Mouse (Mus musculus) Patski (cell line): ENCODE measurements at regions not wholly inside any gene's neighbourhood (a gene's known extent, or its start where the extent isn't known, plus 50 kb on each side); places are given as distances from the start of the nearest gene placed in this dataset.

Source experiments
- ATAC-seq: fragments of 100-300 bp; one replicate; pipeline ENCODE4 v1.8.0; 2021
- CTCF ChIA-PET: fragments of 350-600 bp; sonication (Branson Sonifier 250); formaldehyde crosslinking; loops from one replicate; lab custom pipeline; 2022; ENCODE audit warnings: inconsistent platforms; lab: Charles Lee
- POLR2A ChIA-PET: fragments of 350-600 bp; sonication (Branson Sonifier 250); formaldehyde crosslinking; loops from one replicate; lab custom pipeline; 2022; ENCODE audit warnings: antibody characterized with exemption, inconsistent platforms; lab: Charles Lee
- DNase-seq: peaks from one replicate; pipeline ENCODE4 v3.0.0-alpha.2; 2011; ENCODE audit warnings: low read depth, low spot score
- H3K27me3 ChIP-seq: fragments of 371-371 bp; one replicate; pipeline ENCODE4 v1.5.1; 2021
- CTCF ChIP-seq: fragments of 100-300 bp; IDR thresholded peaks from one replicate; pipeline ENCODE4 v1.5.1; 2021
- in situ Hi-C: fragments of 300-500 bp; cut with MboI; formaldehyde crosslinking; loops from 3 replicates; pipeline ENCODE4 v1.11.1; 2018; ENCODE audit warnings: low pct_unique_long_range_greater_than_20kb, mixed read lengths

DNA sequence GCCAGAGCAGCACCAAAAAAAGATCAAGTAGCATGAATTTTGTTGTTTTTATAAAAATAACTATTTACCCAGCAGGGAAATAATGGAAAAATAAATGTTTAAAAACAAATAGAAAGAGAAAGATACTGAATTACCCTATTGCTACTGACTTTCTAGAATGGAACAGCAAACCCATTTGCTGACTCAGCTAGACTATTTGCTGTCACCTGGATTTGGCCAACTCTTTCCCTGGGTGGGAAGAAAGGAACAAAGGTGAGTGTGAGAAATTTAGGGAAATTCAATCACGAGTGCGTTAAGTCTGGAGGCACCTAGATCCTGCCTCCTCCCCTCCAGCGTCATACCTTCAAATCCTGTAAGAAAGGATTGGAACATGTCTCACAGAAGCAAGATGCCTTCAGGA is 110.2 kb downstream of the Tmsb4x start:
- H3K27me3 ChIP-seq = no peaks in the 10 kb centered on the region
- no peak for TF ChIP-seq CTCF
- ATAC-seq (no peak), DNase-seq (no peak)
- in situ Hi-C loops = no loop called here
- POLR2A ChIA-PET = no interaction called here
- CTCF ChIA-PET = interaction anchor here (0.8 kb wide), 1 partner anchor 13 kb away, joined by 3 read pairs; no protein-coding TSS in a partner anchor

DNA sequence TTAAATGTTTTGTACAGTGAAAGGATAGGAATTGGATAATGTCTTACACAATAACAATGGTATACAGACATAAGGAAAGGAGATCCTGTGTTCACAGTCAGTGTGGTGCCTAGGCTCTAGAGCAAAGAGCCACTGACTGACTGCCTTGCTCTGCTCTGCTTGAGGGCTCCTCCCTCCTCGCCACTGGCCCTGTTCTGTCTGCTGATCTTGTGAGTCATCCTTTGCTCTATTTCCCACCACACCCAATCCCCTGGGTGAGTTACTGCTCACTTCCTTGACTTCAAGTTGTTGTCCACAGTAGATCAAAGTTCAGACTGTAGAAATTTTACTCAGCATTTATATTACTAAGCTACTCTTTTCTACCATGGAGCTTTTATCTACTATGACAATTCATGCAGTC is 117.3 kb downstream of the Tmsb4x start:
- ATAC-seq = peak; percentile 91
- no peaks in the 10 kb centered on the region for H3K27me3 ChIP-seq
- peak; percentile 24 for DNase-seq
- no peak for TF ChIP-seq CTCF
- in situ Hi-C loops = no loop called here
- ChIA-PET CTCF (interaction anchor here (1.4 to 1.6 kb wide), 3 partner anchors 8 to 42 kb away, joined by 3 to 4 read pairs (median 4); no protein-coding TSS in a partner anchor), POLR2A (no interaction called here)

DNA sequence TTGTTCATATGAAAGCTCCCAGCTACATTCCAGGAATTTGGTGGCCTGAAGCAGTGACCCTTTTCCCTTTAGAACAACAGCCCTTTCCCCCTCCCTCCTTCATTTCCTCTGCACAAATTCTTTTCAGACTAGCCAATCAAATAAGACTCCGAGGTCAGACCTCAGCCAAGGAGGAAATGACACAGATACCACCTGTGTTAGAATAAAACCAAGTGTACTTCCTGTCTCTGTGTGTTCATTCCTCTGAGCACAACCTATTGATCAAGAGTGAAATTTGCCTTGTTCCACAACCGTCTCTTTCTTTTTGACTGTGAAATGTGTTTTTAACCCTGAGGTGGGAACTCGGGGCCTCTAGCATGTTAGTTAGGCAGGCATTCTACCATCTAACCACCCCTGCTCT is 120.2 kb downstream of the Tmsb4x start:
- ATAC-seq (no peak), DNase-seq (no peak)
- POLR2A ChIA-PET = no interaction called here
- CTCF ChIA-PET = interaction anchor here (1.4 kb wide), 1 partner anchor 11 kb away, joined by 3 read pairs; no protein-coding TSS in a partner anchor
- in situ Hi-C loops = no loop called here
- no peak for TF ChIP-seq CTCF
- H3K27me3 ChIP-seq = no peaks in the 10 kb centered on the region

DNA sequence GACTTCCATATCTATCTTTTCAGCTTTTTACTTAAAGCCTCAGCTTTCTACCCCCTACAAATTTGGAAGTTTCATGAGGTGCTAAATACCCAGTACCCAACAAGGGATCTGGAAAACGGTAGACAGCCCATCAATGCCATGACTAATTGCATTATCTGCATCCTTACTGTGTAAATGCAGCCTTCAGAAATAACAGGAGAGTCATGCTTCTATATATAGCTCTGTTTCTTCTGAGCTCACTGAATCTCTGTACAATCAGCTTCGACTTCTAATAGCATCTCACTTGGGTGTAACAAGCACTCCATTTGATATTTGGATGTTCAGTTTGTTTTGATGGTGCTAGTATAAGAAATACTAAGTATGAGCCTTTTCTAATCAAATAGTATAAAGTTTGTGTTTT is 120.7 kb downstream of the Tmsb4x start:
- in situ Hi-C loops = no loop called here
- CTCF ChIA-PET = interaction anchor here (1.4 kb wide), 2 partner anchors 11 to 124 kb away, joined by 3 to 4 read pairs; no protein-coding TSS in a partner anchor
- ATAC-seq = no peak
- POLR2A ChIA-PET = no interaction called here
- TF ChIP-seq CTCF = no peak
- DNase-seq = no peak
- H3K27me3 ChIP-seq = no peaks in the 10 kb centered on the region

DNA sequence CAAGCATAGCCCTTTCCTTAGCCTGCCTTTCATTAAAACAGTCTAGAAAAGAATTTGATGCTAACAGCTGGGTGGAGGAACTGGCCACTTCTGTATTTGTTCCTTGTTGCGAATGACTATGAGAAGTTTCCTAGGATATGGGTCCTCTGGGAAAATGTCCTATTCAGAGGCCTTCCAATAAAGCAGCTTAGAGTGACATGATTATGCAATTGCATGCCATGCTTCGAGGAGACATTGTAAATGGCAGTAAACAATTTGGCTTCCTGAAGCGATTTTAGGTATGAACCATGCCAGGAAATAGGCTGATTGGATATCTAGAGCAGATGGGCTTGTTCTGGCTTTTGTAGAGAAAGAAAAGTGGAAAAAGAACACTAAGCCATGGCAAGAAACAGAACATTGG is 128.3 kb downstream of the Tmsb4x start:
- ChIA-PET POLR2A (no interaction called here), CTCF (no interaction called here)
- DNase-seq (no peak), ATAC-seq (no peak)
- in situ Hi-C loops = no loop called here
- TF ChIP-seq CTCF = no peak
- H3K27me3 ChIP-seq = no peaks in the 10 kb centered on the region

DNA sequence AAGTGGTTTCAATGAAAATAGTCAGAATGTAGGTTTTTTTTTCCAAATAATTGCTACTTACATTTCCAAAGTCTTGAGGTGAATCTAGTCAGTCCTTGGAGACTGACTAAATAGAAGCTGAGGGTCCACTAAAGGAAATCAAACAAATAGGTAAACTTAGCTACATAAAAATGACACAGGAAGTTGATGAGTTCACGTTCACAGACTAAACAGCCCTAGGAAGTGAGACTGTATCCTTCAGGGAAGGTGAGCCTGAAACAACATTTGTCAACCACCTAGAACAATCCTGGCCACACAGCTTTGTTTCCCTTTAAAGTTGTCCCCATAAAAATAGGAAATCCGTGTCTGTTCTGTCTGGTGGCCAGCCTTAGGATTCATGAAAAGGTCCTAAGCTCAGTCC is 140.0 kb downstream of the Tmsb4x start:
- CTCF ChIA-PET = no interaction called here
- POLR2A ChIA-PET = no interaction called here
- DNase-seq (no peak), ATAC-seq (no peak)
- H3K27me3 ChIP-seq = peaks cover 8% of the 10 kb centered on the region
- in situ Hi-C loops = no loop called here
- TF ChIP-seq CTCF = no peak

DNA sequence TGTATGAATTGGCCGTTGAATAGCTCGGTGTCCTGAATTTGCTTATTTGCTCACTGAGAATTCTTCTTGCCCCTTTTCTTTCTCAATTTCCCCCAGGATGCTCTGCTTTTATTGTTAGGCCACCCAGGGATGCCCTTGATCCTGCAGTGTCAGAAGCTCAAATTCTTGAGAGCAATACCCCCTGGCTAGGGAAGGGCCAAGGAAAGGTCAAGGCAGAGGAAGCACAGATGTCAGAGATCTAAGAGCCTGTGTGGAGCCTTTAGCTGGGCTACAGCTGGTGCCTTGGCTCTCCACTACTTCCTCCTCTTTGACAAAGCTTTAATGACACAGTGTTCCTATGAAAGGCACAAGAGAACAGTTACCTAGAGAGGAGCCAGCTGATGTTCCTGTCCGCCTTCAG is 141.2 kb downstream of the Tmsb4x start:
- no peak for DNase-seq
- TF ChIP-seq CTCF = no peak
- H3K27me3 ChIP-seq = peaks cover 8% of the 10 kb centered on the region
- ChIA-PET POLR2A (no interaction called here), CTCF (interaction anchor here (1.3 kb wide), 1 partner anchor 9 kb away, joined by 3 read pairs; no protein-coding TSS in a partner anchor)
- no peak for ATAC-seq
- in situ Hi-C loops = no loop called here

DNA sequence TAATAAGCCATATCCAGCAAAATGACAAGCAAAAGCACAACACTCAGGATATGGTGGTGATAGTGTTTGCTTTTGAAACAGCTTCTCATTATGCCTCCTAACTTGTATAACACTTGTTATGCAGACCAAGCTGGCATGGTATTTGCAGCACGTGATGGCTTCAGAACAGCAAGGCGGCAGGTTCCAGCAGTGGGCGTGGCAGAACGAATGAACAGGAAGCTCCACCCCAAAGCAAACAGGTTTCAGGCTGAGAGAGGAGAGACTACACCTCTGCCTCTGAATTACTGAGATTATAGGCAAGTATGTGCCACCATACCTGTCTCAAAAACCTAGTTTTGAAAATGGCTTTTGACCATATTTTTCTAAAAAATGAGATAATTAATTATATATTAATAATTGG is 145.2 kb downstream of the Tmsb4x start:
- ChIA-PET POLR2A (no interaction called here), CTCF (interaction anchor here (0.9 to 1.0 kb wide), 2 partner anchors 16 to 18 kb away, joined by 3 to 4 read pairs; no protein-coding TSS in a partner anchor)
- TF ChIP-seq CTCF = no peak
- in situ Hi-C loops = no loop called here
- no peaks in the 10 kb centered on the region for H3K27me3 ChIP-seq
- ATAC-seq = no peak
- DNase-seq = no peak

DNA sequence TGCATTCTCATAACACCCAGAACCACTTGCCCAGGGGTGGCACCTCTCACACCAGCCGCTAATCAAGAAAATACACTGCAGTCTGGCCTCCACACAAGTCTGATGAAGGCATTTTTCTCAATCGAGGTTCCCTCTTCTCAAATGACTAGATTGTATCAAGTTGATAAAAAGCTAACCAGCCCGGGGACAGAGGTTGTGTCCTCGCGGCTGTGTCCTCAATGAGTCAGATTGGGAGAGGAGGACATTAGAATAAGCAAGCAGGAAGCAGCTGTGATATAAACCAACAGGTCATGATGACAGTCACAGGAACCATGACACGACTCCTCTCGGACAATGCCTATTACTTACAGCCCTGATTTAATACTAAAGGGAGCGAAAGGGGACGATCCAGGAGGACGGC is 156.7 kb downstream of the Tmsb4x start:
- no peak for DNase-seq
- H3K27me3 ChIP-seq = no peaks in the 10 kb centered on the region
- POLR2A ChIA-PET = no interaction called here

DNA sequence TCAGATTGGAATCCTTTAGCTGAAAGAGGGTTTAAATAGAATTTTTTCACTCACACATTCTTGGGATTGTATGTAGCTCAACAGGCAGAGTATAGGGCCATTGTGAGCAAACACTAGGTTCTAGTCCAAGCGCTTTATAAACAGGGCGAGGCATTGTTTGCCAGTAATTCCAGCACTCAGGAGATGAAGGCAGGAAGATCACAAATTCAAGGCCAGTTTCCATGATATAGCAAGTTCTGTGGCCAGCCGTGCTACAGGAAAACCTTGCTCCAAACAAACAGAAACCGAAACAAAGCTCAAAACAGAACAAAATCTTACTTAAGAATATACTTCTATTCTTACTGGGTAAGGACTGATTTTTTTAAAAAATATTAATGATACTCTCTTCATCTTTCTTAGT is 159.0 kb downstream of the Tmsb4x start:
- H3K27me3 ChIP-seq = no peaks in the 10 kb centered on the region
- in situ Hi-C loops = no loop called here
- CTCF ChIA-PET = interaction anchor here (1.7 kb wide), 1 partner anchor 41 kb away, joined by 4 read pairs; no protein-coding TSS in a partner anchor
- ATAC-seq (no peak), DNase-seq (no peak)
- POLR2A ChIA-PET = interaction anchor here (0.6 kb wide), 1 partner anchor 172 kb away, joined by 5 read pairs; no protein-coding TSS in a partner anchor
- TF ChIP-seq CTCF = no peak

More for the DNA sequence above, 156.7 kb downstream of the Tmsb4x start:
- CTCF ChIA-PET = no interaction called here
- no peak for ATAC-seq
- TF ChIP-seq CTCF = no peak
- in situ Hi-C loops = no loop called here

DNA sequence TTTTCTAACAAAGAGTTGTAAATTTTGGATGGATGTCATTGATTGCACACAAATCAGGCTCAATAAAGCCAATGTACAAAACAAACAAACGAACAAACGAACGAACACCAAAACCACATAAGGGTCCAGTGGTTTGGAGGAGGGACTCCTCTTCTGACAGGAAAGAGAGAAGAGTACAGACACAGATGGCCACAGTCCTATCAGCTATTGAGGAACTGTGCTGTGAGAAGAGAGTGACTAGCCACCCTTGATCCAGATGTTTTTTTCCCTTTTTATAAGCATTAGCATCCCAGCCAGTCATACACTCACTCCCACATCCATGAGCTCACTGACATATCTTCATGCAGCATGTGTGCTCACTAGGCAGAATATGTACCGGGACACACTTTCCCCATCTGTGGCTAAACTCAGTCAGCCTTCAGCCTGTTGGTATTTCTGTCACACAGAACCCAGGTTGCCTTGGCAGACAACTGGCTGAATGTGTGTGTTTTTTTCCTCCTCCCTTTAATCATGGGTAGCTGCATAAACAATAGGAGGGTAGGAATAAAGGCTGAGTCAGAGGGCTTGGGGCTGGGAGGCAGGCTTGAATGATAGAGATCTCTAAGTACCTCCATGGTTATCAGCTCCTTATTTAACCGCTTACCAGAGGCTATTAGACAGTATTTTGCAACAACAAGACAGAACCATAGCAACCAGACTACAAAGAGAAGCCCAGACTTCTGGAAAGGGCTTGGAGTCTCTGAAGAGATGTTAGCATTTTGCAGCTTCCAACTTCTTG is 159.7 kb downstream of the Tmsb4x start:
- peaks cover under 1% of the 10 kb centered on the region for H3K27me3 ChIP-seq
- no peak for DNase-seq
- no peak for ATAC-seq
- in situ Hi-C loops = no loop called here
- TF ChIP-seq CTCF = no peak
- POLR2A ChIA-PET = no interaction called here
- CTCF ChIA-PET = interaction anchor here (1.7 kb wide), 1 partner anchor 42 kb away, joined by 4 read pairs; no protein-coding TSS in a partner anchor
